Mouse (Mus musculus) olfactory bulb, adult 2 months (tissue): ENCODE measurements around the gene Klrg2.

Source experiments
- CTCF ChIP-seq: fragments of 200-500 bp; IDR thresholded peaks from 2 replicates; pipeline ENCODE4 v1.5.1; 2012; ENCODE audit warnings: low read depth, mild to moderate bottlenecking, low read length, moderate library complexity; ENCODE audit not compliant: insufficient read depth
- POLR2A ChIP-seq: fragments of 200-500 bp; IDR thresholded peaks from 2 replicates; pipeline ENCODE4 v1.6.1; 2012; ENCODE audit warnings: mild to moderate bottlenecking, low read depth, low read length, moderate library complexity; ENCODE audit not compliant: insufficient read depth

GRCm38 (mm10) chr6:38671270-38671669 is 34.2 kb upstream of the Klrg2 start:
- TF ChIP-seq POLR2A (no peak), CTCF (no peak)
